Mouse (Mus musculus): ENCODE measurements around the gene Smg7.
A peak's percentile ranks its signal among the peaks of the same experiment; 100 is the strongest.

The Smg7 gene

GRCm38 (mm10) chr1:152804907-152805306 lies 97.5 kb downstream of the Smg7 start:
- no peak for DNase-seq

DNA sequence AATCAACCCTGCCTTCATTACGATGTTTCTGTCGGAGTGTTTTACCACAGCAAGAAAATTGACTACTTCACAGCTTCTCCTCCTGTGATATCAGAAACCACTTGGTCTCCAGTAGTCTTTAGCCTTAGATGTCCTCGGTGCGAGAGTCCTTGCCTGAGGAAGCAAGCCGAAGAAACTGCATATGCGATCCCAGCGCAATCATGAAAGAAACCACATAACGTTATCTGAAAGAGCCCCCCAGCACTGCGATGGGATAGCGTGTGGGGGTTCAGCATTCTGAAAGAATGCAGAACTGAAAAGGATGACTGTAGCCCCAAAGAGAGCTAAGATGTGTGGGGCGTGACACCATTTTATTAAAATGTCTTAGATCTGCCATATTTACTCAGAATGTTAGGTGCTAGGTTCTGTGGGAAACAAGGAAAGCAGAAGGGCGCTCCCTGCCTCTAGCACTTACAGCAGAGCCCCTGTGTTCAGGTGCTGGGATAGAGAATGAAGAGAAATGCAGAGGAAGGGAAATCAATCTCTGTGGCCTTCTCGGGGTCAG lies 101.7 kb downstream of the Smg7 start:
- DNase-seq: no peak

GRCm38 (mm10) chr1:152799897-152800296 lies 102.5 kb downstream of the Smg7 start, which contains the start of gene Ncf2:
Gene Ncf2 (plus strand): TSS chr1:152800194.
- DNase-seq: no peak

GRCm38 (mm10) chr1:152798125-152798524 lies 104.3 kb downstream of the Smg7 start:
- peak; percentile 35 for DNase-seq

DNA sequence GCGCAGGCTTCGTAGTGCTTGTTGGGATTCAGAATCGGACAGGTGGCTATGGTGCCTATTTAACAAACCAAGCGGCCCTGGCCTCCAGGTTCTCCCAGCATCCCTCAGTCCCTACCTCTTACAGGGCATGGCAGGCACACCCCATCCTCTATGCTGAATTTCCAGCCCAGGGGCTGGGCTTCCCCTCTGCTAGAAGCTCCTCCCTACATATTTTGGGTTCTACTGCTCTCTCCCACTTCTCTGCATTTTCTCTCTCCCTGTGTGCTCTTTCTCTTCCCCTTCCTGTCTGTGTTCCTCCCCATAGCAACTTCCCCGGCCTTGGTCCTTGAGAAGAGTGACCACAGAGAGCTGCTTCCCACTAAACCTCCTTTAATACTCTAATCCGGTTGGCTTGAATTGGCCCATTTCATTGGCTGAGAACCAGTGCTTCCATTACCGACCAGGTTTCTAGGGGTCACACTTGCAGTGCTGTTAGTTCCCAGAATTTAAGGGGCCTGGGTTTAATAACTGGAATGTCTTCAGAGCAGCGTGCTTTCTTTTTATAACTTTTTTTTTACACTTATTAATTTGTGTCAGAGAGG lies 105.7 kb downstream of the Smg7 start:
- DNase-seq: no peak

- DNase-seq: no peak
Observed at GRCm38 (mm10) chr1:152795688-152796255, 106.7 kb downstream of the Smg7 start.

GRCm38 (mm10) chr1:152793495-152794130 lies 108.8 kb downstream of the Smg7 start:
- DNase-seq: no peak

DNA sequence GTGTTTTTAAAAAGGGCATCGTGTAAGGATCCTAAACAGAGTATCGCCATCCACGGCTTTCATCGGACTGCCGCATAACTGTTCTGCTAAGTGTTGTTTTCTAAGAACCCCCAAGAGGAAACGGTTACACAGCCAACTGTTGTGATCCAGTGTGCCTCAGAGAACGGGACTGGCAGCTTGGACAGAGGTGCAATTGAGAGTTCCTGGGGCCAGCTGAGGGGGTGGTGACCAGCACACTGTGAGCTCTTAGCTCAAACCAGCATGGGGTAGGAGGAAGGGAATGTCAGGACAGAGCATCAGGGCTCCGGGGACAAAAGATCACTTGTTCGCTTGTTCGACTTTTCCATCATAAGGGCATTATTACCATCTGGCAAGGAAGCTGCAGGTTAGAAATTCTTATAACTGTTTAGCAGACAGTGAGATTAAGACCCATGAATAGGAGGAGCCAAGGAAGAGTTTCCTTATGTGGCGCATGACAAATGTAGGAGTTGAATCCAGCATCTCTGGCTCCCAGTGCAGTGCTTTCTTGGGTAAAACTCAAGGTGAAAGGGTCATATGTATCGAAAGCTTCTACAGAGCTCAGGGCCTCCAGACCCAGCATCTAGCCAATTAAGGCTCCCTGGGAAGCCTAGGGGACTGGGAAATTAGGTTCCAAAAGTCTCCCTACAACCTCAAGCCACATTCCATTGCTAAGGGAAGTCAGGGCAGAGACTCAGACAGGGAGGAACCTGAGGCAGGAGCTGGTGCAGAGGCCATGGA lies 109.5 kb downstream of the Smg7 start:
- DNase-seq: no peak

DNA sequence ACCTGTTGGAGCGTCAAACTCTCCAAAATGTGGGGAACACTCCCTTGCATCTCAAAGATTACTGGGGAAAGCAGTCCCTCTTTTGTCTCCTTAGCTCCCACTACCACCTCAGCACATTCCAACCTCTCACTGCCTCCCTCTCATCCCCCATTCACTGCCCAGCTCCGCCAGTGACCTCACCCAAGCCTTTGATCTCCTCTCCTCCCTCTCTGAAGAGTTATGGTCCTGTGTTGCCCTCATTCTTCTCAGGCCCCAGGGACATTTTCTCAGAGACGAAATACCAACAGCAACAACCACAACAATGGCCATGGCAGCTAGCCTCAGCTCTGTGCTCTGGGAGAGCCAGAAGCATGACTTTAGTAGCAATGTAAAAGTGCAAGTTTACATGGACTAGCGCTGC lies 111.2 kb downstream of the Smg7 start:
- no peak for DNase-seq

DNA sequence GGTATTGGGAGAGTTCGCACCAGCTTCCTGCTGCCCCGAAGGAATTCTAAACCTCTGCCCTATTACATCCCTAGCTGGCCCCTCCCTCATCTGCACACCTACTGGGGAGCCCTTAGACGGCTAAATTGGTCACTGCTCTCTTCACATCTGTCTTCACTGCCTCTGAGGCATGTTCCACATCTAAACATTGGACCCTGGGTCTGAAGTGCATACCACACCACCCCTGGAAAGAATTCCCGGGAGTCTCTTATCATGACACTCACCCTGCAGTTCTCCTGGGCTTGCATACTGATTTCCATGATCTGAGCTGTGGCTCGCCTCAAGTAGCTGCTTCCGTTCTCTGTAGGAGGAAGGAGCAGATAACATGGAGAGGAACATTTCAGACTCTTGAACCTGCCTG lies 111.6 kb downstream of the Smg7 start:
- DNase-seq: no peak

DNA sequence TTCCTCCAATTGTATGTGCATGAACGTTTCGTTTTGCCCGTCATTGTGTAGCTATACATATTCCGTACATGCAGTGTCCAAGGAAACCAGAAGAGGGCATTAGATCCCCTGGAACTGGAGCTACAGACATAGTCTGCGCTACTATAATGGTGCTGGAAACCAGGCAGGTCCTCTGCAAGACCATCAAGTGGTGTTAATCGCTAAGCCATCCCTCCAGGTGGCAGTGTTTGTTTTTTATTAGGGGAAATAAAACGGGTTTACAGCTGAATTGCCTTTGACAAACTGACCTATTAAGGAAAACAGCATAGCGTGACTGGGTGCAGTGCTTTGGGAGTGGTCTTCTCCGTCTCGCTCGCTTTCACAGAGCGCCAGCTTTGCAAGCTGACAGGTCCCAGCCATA lies 112.2 kb downstream of the Smg7 start:
- peak; percentile 64 for DNase-seq

GRCm38 (mm10) chr1:152788121-152788660 lies 114.3 kb downstream of the Smg7 start:
- no peak for DNase-seq

All from kidney, adult 9 months (tissue).